Mouse (Mus musculus) CH12.LX (cell line): ENCODE results near the gene Poln. TPM values are rescaled to one million over a fixed set of nuclear protein-coding genes. Genes with fewer than 3 reads are reported as not detected.

ENCODE experiments used
- DNase-seq: peaks from one replicate; pipeline ENCODE4 v3.0.0-alpha.2; 2013; ENCODE audit errors: extremely low read depth
- H3K27ac ChIP-seq: 2 replicates; pipeline ENCODE4 v1.5.1; 2012; ENCODE audit warnings: low read depth, mild to moderate bottlenecking, control low read depth, moderate library complexity; ENCODE audit not compliant: insufficient read depth
- H3K27me3 ChIP-seq: replicated peaks from 2 replicates; pipeline ENCODE3; 2012; ENCODE audit warnings: inconsistent platforms
- H3K36me3 ChIP-seq, 2 experiments: replicated peaks in 1 of 2; 2 replicates each; pipeline versions ENCODE3 to v1.6.1; 2012; ENCODE audit warnings: inconsistent platforms in 1 of 2, low read length in 1 of 2, mild to moderate bottlenecking in 1 of 2, mixed read lengths in 1 of 2, moderate library complexity in 1 of 2; ENCODE audit not compliant: control insufficient read depth in 1 of 2, insufficient read depth in 1 of 2
- H3K4me1 ChIP-seq, 2 experiments: 2 replicates each; pipeline ENCODE4 v1.6.1; 2012; ENCODE audit warnings: inconsistent platforms in 1 of 2, moderate library complexity in 1 of 2; ENCODE audit not compliant: insufficient read depth in 2 of 2, control insufficient read depth in 1 of 2
- H3K4me2 ChIP-seq: 2 replicates; pipeline ENCODE4 v1.6.1; 2012; ENCODE audit warnings: low read depth, mild to moderate bottlenecking, control low read depth; ENCODE audit not compliant: poor library complexity, insufficient read depth, severe bottlenecking
- H3K4me3 ChIP-seq, 3 experiments: fragments of 150-350 bp in 1 of 3; sonication (generic) in 1 of 3; replicated peaks in 1 of 3; 2 replicates each; pipeline versions ENCODE3 to v1.5.1; 2011 to 2012; ENCODE audit warnings: low read depth in 2 of 3, low read length in 2 of 3, mild to moderate bottlenecking in 2 of 3, moderate library complexity in 2 of 3, control low read depth in 1 of 3, improper control_type of control experiment in 1 of 3, inconsistent platforms in 1 of 3, mixed read lengths in 1 of 3; ENCODE audit not compliant: poor library complexity in 1 of 3
- H3K79me2 ChIP-seq: replicated peaks from 2 replicates; pipeline ENCODE4 v1.6.1; 2012; ENCODE audit warnings: mild to moderate bottlenecking, moderate library complexity; ENCODE audit not compliant: control insufficient read depth, poor library complexity, insufficient read depth, severe bottlenecking; ENCODE audit errors: extremely low read depth
- H3K9ac ChIP-seq: 2 replicates; pipeline ENCODE4 v1.6.1; 2012; ENCODE audit warnings: low read depth, mild to moderate bottlenecking, control low read depth, moderate library complexity; ENCODE audit not compliant: insufficient read depth
- H3K9me3 ChIP-seq: replicated peaks from 2 replicates; pipeline ENCODE3; 2012; ENCODE audit warnings: low read length, inconsistent platforms, mixed read lengths
- BHLHE40 ChIP-seq: IDR thresholded peaks from 2 replicates; pipeline ENCODE4 v1.6.1; 2011; ENCODE audit warnings: mild to moderate bottlenecking, low read depth, low read length, improper control_type of control experiment
- CTCF ChIP-seq, 2 experiments: IDR thresholded peaks in 1 of 2; conservative IDR thresholded peaks in 1 of 2; 2 replicates each; pipeline ENCODE4 v1.5.1; 2011 to 2012; ENCODE audit warnings: low read depth in 2 of 2, low read length in 2 of 2, improper control_type of control experiment in 1 of 2, inconsistent platforms in 1 of 2, mild to moderate bottlenecking in 1 of 2, moderate library complexity in 1 of 2
- E2F4 ChIP-seq: IDR thresholded peaks from 2 replicates; pipeline ENCODE4 v1.6.1; 2011; ENCODE audit warnings: low read depth, low read length, improper control_type of control experiment; ENCODE audit not compliant: insufficient replicate concordance
- EP300 ChIP-seq: IDR thresholded peaks from 2 replicates; pipeline ENCODE4 v1.6.1; 2011; ENCODE audit warnings: low read length, improper control_type of control experiment
- GABPA ChIP-seq: IDR thresholded peaks from 2 replicates; pipeline ENCODE4 v1.6.1; 2012; ENCODE audit warnings: low read depth, low read length, improper control_type of control experiment, inconsistent platforms; ENCODE audit not compliant: insufficient replicate concordance
- JUN ChIP-seq: IDR thresholded peaks from 2 replicates; pipeline ENCODE4 v1.6.1; 2011; ENCODE audit warnings: low read depth, mild to moderate bottlenecking, low read length, improper control_type of control experiment, moderate library complexity; ENCODE audit not compliant: insufficient read depth
- JUND ChIP-seq: conservative IDR thresholded peaks from 2 replicates; pipeline ENCODE4 v1.6.1; 2011; ENCODE audit warnings: low read depth, low read length, improper control_type of control experiment
- MAZ ChIP-seq: IDR thresholded peaks from 2 replicates; pipeline ENCODE4 v1.6.1; 2012; ENCODE audit warnings: low read depth, mild to moderate bottlenecking, inconsistent platforms, low read length, improper control_type of control experiment, moderate library complexity
- MEF2A ChIP-seq: IDR thresholded peaks from 2 replicates; pipeline ENCODE4 v1.6.1; 2014; ENCODE audit warnings: low read depth, mild to moderate bottlenecking, inconsistent platforms, low read length, improper control_type of control experiment, borderline replicate concordance
- NELFE ChIP-seq: IDR thresholded peaks from 2 replicates; pipeline ENCODE4 v1.6.1; 2011; ENCODE audit warnings: low read depth, low read length, improper control_type of control experiment
- NRF1 ChIP-seq: IDR thresholded peaks from 2 replicates; pipeline ENCODE4 v1.6.1; 2014; ENCODE audit warnings: low read depth, mild to moderate bottlenecking, inconsistent platforms, low read length, improper control_type of control experiment, moderate library complexity
- PAX5 ChIP-seq: IDR thresholded peaks from 2 replicates; pipeline ENCODE4 v1.6.1; 2012; ENCODE audit warnings: low read length, inconsistent platforms, mixed read lengths
- POLR2A ChIP-seq: IDR thresholded peaks from 2 replicates; pipeline ENCODE4 v1.6.1; 2011; ENCODE audit warnings: low read depth, mild to moderate bottlenecking, improper control_type of control experiment, low read length
- RAD21 ChIP-seq: IDR thresholded peaks from 2 replicates; pipeline ENCODE4 v1.6.1; 2011; ENCODE audit warnings: low read depth, mild to moderate bottlenecking, low read length, improper control_type of control experiment, moderate library complexity
- RCOR1 ChIP-seq: conservative IDR thresholded peaks from 2 replicates; pipeline ENCODE4 v1.6.1; 2012; ENCODE audit warnings: low read depth, mild to moderate bottlenecking, inconsistent platforms, low read length, improper control_type of control experiment
- SIN3A ChIP-seq: IDR thresholded peaks from 2 replicates; pipeline ENCODE4 v1.6.1; 2012; ENCODE audit warnings: low read length, improper control_type of control experiment, inconsistent platforms
- SMC3 ChIP-seq: IDR thresholded peaks from 2 replicates; pipeline ENCODE4 v1.6.1; 2011; ENCODE audit warnings: low read depth, low read length, improper control_type of control experiment
- TCF12 ChIP-seq: IDR thresholded peaks from 2 replicates; pipeline ENCODE4 v1.6.1; 2014; ENCODE audit warnings: low read depth, mild to moderate bottlenecking, inconsistent platforms, low read length, improper control_type of control experiment
- USF1 ChIP-seq: IDR thresholded peaks from 2 replicates; pipeline ENCODE4 v1.6.1; 2014; ENCODE audit warnings: low read depth, mild to moderate bottlenecking, inconsistent platforms, low read length, improper control_type of control experiment
- ZC3H11A ChIP-seq: IDR thresholded peaks from 2 replicates; pipeline ENCODE4 v1.6.1; 2012; ENCODE audit warnings: low read depth, mild to moderate bottlenecking, inconsistent platforms, low read length, improper control_type of control experiment
- ZKSCAN1 ChIP-seq: IDR thresholded peaks from 2 replicates; pipeline ENCODE4 v1.6.1; 2012; ENCODE audit warnings: low read depth, inconsistent platforms, low read length, improper control_type of control experiment, borderline replicate concordance
- dilution Hi-C: fragments of 300-500 bp; cut with MboI; formaldehyde crosslinking; loops from 2 replicates; pipeline ENCODE4 v1.14.3; 2020; ENCODE audit warnings: low sequenced_read_pairs; ENCODE audit not compliant: extremely low pct_unique_long_range_greater_than_20kb, extremely low pct_ligation_motif_present
- in situ Hi-C: fragments of 300-500 bp; cut with MboI; formaldehyde crosslinking; loops from 3 replicates; pipeline ENCODE4 v1.14.3; 2019; ENCODE audit warnings: low sequenced_read_pairs, low pct_ligation_motif_present, low pct_unique_long_range_greater_than_20kb, mixed read lengths
- polyA plus RNA-seq: library from polyadenylated mRNA; unstranded; fragments of >175 nt; gene quantifications from 2 replicates; pipeline ENCODE4 v1.2.1, GENCODE M21; 2012; ENCODE audit warnings: low read depth; ENCODE audit not compliant: insufficient read length
- total RNA-seq, 2 experiments: library from RNA; depleted of rRNA; stranded (reverse); fragments of 300-350 nt in 1 of 2; fragments of >200 nt in 1 of 2; gene quantifications; 2 replicates each; pipeline ENCODE4 v1.2.3; 2012 to 2014

Poln gene
- total and polyA plus RNA-seq, 3 experiments: 0.25 to 0.64 (median 0.39) TPM

DNA sequence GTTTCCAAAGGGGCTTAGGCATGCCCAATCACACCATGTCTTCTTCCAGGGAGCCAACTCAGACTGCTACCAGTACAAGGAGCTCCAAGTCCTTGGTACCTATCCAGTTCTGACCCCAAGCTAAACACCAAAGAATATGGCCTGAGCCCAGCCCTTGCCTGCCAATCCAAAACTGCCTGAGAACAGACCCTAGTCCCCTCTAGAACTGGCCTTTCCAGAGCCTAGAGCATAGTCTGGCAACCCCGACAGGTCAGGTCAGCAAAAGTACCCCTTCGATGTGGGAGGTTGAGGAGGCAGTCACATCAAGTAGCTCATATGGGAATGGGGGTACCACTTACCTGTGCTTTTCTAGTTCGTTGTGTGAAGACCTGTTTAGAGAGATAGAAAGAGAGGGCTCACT is 14.7 kb upstream of the Poln start:
- in situ Hi-C loops (no loop called here), dilution Hi-C loops (no loop called here)
- Histone ChIP-seq H3K9me3 (no peaks in the 10 kb centered on the region), H3K79me2 (no peaks in the 10 kb centered on the region), H3K36me3 (peaks cover 0 to 4% of the 10 kb centered on the region in 2 experiments), H3K4me2 (no peak overlapping the region), H3K27me3 (peaks cover 14% of the 10 kb centered on the region), H3K4me3 (no peak overlapping the region), H3K9ac (no peak overlapping the region), H3K4me1 (peaks cover 15 to 29% of the 10 kb centered on the region in 2 experiments), H3K27ac (no peak overlapping the region)
- no peak for TF ChIP-seq MAZ
- no peak for TF ChIP-seq JUN
- no peak for TF ChIP-seq GABPA
- no peak for TF ChIP-seq SIN3A
- no peak for TF ChIP-seq PAX5
- TF ChIP-seq NRF1: no peak
- TF ChIP-seq POLR2A: no peak
- no peak for TF ChIP-seq EP300
- TF ChIP-seq NELFE: no peak
- TF ChIP-seq SMC3: no peak
- TF ChIP-seq MEF2A: no peak
- TF ChIP-seq USF1: no peak
- TF ChIP-seq RCOR1: no peak
- no peak for TF ChIP-seq ZKSCAN1
- no peak for TF ChIP-seq JUND
- TF ChIP-seq TCF12: no peak
- no peak for TF ChIP-seq ZC3H11A
- no peak for TF ChIP-seq E2F4
- TF ChIP-seq CTCF (conservative IDR thresholded peaks at IDR 0.05 in 1 of 2, IDR thresholded peaks at IDR 0.05 in 1 of 2; ENCODE audit: low read depth in 2 of 2, low read length in 2 of 2): no peak
- no peak for DNase-seq

DNA sequence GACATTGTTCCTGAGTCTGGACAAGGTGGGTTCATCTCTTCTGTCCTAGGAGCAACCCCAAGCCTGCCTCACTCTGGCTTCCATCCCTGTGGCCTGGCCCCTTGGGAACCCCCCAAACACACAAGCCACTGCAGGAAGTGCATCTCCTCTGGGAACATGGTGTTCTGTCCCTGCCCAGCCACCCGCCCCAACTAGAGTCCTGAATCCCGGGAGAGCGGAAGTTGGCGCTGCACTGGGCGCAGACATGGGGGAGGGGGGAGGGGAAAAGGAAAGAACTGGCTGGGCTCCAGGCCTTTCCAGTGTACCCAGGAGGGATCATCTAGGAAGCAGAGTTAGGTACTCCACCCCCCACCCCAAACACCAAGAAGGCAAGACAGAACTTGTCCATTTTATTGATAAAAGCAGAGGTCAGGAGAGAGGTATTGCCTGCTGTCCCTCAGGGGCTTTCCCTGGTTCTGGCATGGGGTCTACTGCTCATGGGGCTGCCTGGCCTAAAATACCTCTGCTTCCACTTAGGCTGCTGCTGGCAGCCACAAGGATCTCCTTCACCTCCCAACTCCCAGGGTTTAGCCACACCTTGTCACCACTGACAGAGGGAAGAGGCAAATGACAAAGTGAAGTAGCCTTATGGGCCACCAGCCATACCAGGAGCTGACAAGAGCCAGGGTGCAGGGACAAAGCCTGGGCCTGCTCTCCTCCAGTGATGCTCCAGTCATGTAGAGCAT is 14.1 kb upstream of the Poln start:
- dilution Hi-C loops: no loop called here
- TF ChIP-seq RAD21: no peak
- no peak for TF ChIP-seq PAX5
- no peak for TF ChIP-seq BHLHE40
- Histone ChIP-seq H3K4me2 (no peak overlapping the region), H3K79me2 (no peaks in the 10 kb centered on the region), H3K36me3 (peaks cover 0 to 6% of the 10 kb centered on the region in 2 experiments), H3K27me3 (peaks cover 14% of the 10 kb centered on the region), H3K27ac (no peak overlapping the region), H3K9me3 (no peaks in the 10 kb centered on the region), H3K4me3 (no peak overlapping the region), H3K9ac (no peak overlapping the region), H3K4me1 (peaks cover 9 to 23% of the 10 kb centered on the region in 2 experiments)
- in situ Hi-C loops: no loop called here
- DNase-seq: no peak
